Mouse (Mus musculus) erythroblast, embryonic 14.5 days (primary cell): ENCODE measurements at regions not wholly inside any gene's neighbourhood (a gene's known extent, or its start where the extent isn't known, plus 50 kb on each side); places are given as distances from the start of the nearest gene placed in this dataset.

Experiments used
- H3K27me3 ChIP-seq: 2 replicates; pipeline ENCODE4 v1.6.1; 2012; ENCODE audit warnings: inconsistent platforms; ENCODE audit not compliant: control insufficient read depth
- H3K36me3 ChIP-seq: 2 replicates; pipeline ENCODE4 v1.6.1; 2012; ENCODE audit warnings: mild to moderate bottlenecking, inconsistent platforms; ENCODE audit not compliant: control insufficient read depth
- H3K4me1 ChIP-seq: 2 replicates; pipeline ENCODE4 v1.6.1; 2012; ENCODE audit warnings: inconsistent platforms; ENCODE audit not compliant: control insufficient read depth
- H3K4me3 ChIP-seq: replicated peaks from 2 replicates; pipeline ENCODE3; 2012; ENCODE audit warnings: moderate library complexity, mild to moderate bottlenecking, inconsistent platforms
- H3K9me3 ChIP-seq: 2 replicates; pipeline ENCODE4 v1.6.1; 2012; ENCODE audit warnings: low read length, inconsistent platforms, mixed read lengths; ENCODE audit not compliant: control insufficient read depth
- GATA1 ChIP-seq: IDR thresholded peaks from 2 replicates; pipeline ENCODE4 v1.6.1; 2012; ENCODE audit warnings: low read length, inconsistent platforms, mixed read lengths
- TAL1 ChIP-seq: IDR thresholded peaks from 3 replicates; pipeline ENCODE4 v1.6.1; 2012; ENCODE audit warnings: low read length, inconsistent platforms, mixed read lengths

- H3K27me3 ChIP-seq = no peaks in the 10 kb centered on the region
- H3K4me3 ChIP-seq = no peak overlapping the region
- no peaks in the 10 kb centered on the region for H3K36me3 ChIP-seq
- no peaks in the 10 kb centered on the region for H3K4me1 ChIP-seq
- no peak for TF ChIP-seq GATA1
- TF ChIP-seq TAL1 = no peak
- peaks cover 4% of the 10 kb centered on the region; the same call in 1 of the 2 replicates for H3K9me3 ChIP-seq
Measured at GRCm38 (mm10) chr9:47077416-47077815, 78.9 kb downstream of the Gm4791 start.

- H3K4me1 ChIP-seq = no peaks in the 10 kb centered on the region
- no peaks in the 10 kb centered on the region for H3K27me3 ChIP-seq
- TF ChIP-seq TAL1 = no peak
- TF ChIP-seq GATA1 = no peak
- no peak overlapping the region for H3K4me3 ChIP-seq
- peaks cover 7% of the 10 kb centered on the region; the same call in 1 of the 2 replicates for H3K9me3 ChIP-seq
- H3K36me3 ChIP-seq = no peaks in the 10 kb centered on the region
Measured at GRCm38 (mm10) chr9:47077945-47078344, 79.4 kb downstream of the Gm4791 start.

GRCm38 (mm10) chr9:47081407-47081806 is 82.9 kb downstream of the Gm4791 start:
- H3K4me3 ChIP-seq = no peak overlapping the region
- peaks cover 8% of the 10 kb centered on the region; the same call in 1 of the 2 replicates for H3K9me3 ChIP-seq

GRCm38 (mm10) chr9:47091796-47092195 is 93.3 kb downstream of the Gm4791 start:
- H3K36me3 ChIP-seq = no peaks in the 10 kb centered on the region
- H3K27me3 ChIP-seq = no peaks in the 10 kb centered on the region
- H3K4me3 ChIP-seq = no peak overlapping the region
- no peak for TF ChIP-seq TAL1
- no peak for TF ChIP-seq GATA1
- H3K9me3 ChIP-seq = peaks cover 2% of the 10 kb centered on the region; the same call in 1 of the 2 replicates
- no peaks in the 10 kb centered on the region for H3K4me1 ChIP-seq

More at GRCm38 (mm10) chr9:47081407-47081806, 82.9 kb downstream of the Gm4791 start:
- Histone ChIP-seq H3K27me3 (no peaks in the 10 kb centered on the region), H3K36me3 (no peaks in the 10 kb centered on the region), H3K4me1 (no peaks in the 10 kb centered on the region)
- TF ChIP-seq GATA1 = no peak
- TF ChIP-seq TAL1 = no peak

- no peaks in the 10 kb centered on the region for H3K4me1 ChIP-seq
- H3K27me3 ChIP-seq = no peaks in the 10 kb centered on the region
- H3K36me3 ChIP-seq = no peaks in the 10 kb centered on the region
- no peak overlapping the region for H3K4me3 ChIP-seq
- TF ChIP-seq GATA1 = no peak
- no peak for TF ChIP-seq TAL1
- H3K9me3 ChIP-seq = peaks cover 2% of the 10 kb centered on the region; the same call in 1 of the 2 replicates
Measured at GRCm38 (mm10) chr9:47095656-47096055, 97.1 kb downstream of the Gm4791 start.

GRCm38 (mm10) chr9:47103316-47103715 is 104.8 kb downstream of the Gm4791 start:
- no peak overlapping the region for H3K4me3 ChIP-seq
- no peaks in the 10 kb centered on the region for H3K27me3 ChIP-seq
- H3K9me3 ChIP-seq = no peaks in the 10 kb centered on the region
- H3K36me3 ChIP-seq = no peaks in the 10 kb centered on the region
- H3K4me1 ChIP-seq = no peaks in the 10 kb centered on the region
- no peak for TF ChIP-seq GATA1
- no peak for TF ChIP-seq TAL1

DNA sequence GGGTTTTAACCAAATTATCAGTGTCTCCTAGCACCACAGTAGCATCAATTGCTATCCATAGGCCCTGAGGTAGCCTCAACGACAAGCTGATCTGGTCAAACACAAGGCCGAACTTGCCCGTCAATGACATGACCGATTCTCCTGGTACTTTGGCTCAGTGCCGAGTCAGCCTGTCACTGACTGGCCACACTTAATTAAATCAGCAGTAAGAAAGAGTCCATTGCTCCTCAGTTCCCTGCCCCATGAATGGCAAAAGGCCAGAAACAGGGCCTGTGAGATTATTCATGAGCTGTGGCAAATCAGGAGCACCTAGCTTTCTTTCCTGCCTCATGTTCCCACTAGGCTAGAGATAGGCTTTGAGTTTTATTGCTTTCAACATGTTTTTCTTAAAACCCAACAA is 105.4 kb downstream of the Gm4791 start:
- H3K27me3 ChIP-seq = no peaks in the 10 kb centered on the region
- H3K4me3 ChIP-seq = no peak overlapping the region
- no peaks in the 10 kb centered on the region for H3K36me3 ChIP-seq
- no peak for TF ChIP-seq GATA1
- no peak for TF ChIP-seq TAL1
- no peaks in the 10 kb centered on the region for H3K4me1 ChIP-seq
- no peaks in the 10 kb centered on the region for H3K9me3 ChIP-seq

DNA sequence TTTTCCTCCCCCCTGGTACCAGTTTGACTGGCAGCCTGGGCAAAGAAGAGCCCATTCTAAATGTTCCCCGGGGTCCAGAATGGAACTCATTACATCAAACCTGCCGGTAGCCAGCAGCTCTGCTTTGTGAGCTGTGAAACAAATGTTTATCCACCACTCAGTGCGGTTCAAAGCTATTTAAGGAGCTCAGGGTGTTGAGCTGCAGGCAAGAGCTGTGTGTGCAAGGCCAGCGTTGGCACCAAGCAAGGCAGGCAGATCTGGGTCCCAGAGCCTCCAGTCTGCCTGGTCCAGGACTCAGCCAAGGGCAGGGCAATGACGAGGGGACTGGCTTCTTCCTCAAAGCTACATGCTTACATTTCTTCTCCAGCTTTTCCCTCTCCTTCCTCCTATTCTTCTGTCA is 109.6 kb downstream of the Gm4791 start:
- Histone ChIP-seq H3K27me3 (no peaks in the 10 kb centered on the region), H3K36me3 (no peaks in the 10 kb centered on the region), H3K4me3 (no peak overlapping the region), H3K9me3 (no peaks in the 10 kb centered on the region), H3K4me1 (no peaks in the 10 kb centered on the region)
- no peak for TF ChIP-seq TAL1
- no peak for TF ChIP-seq GATA1

GRCm38 (mm10) chr9:47119253-47119652 is 120.7 kb downstream of the Gm4791 start:
- no peak overlapping the region for H3K4me3 ChIP-seq
- H3K27me3 ChIP-seq = no peaks in the 10 kb centered on the region
- TF ChIP-seq GATA1 = no peak
- TF ChIP-seq TAL1 = no peak
- H3K4me1 ChIP-seq = peaks cover 6% of the 10 kb centered on the region
- no peaks in the 10 kb centered on the region for H3K9me3 ChIP-seq
- no peaks in the 10 kb centered on the region for H3K36me3 ChIP-seq

- H3K4me1 ChIP-seq = peaks cover 6% of the 10 kb centered on the region
- H3K36me3 ChIP-seq = no peaks in the 10 kb centered on the region
- H3K9me3 ChIP-seq = no peaks in the 10 kb centered on the region
- TF ChIP-seq GATA1 = no peak
- no peak for TF ChIP-seq TAL1
- H3K27me3 ChIP-seq = no peaks in the 10 kb centered on the region
- H3K4me3 ChIP-seq = no peak overlapping the region
Measured at GRCm38 (mm10) chr9:47123113-47123512, 124.6 kb downstream of the Gm4791 start.
